Mouse (Mus musculus): ENCODE results near the gene Rspry1. TPM values are rescaled to one million over a fixed set of nuclear protein-coding genes. Genes with fewer than 3 reads are reported as not detected.

Rspry1 gene
- polyA plus RNA-seq, 1 experiment from 2014 or later, result 45.0 TPM

DNA sequence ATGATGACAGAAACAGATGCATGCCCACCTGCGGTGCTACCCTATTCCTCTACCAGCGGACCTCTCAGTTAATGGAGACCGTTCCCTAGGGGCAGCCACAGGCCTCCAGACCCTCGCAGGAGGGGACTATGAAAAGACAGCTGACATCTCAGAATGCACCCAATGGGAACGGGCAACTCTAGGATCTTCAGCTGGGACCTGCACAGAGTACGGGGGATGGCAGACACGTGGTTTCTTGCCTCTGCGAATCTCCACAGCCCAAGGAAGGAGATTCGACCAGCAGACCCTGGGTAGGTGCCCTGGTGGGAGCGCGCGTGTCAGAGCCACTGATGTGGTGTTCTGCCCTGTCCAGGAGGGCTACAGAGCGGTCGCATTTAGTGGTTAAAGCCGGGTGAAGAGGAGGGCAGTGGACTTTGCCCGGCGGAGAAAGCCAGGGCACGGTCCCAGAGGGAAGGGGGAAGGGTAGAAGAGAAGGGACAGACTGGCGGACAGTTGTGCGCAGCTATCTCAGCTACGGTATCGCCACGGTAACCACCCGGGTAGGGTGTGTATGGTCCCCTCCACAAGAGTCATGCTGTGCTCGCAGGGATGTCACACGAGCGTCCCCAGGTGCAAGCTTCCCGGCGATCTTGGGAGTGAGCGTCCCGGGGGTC, 93.7 kb downstream of the Rspry1 start:
- no peaks in the 10 kb centered on the region for H3K9me3 ChIP-seq (ENCODE audit: control insufficient read depth, low read length)
- H3K4me2 ChIP-seq (ENCODE audit: low read length), result peak overlapping the region; percentile 76
- peak overlapping the region; percentile 48 for H3K4me3 ChIP-seq (ENCODE audit: low read length)
- peaks cover 8% of the 10 kb centered on the region for H3K4me1 ChIP-seq (ENCODE audit: control insufficient read depth, insufficient read depth, low read depth, low read length)
- H3K27me3 ChIP-seq (replicated peaks; ENCODE audit: control insufficient read depth, insufficient read depth, low read length), result peaks cover 31% of the 10 kb centered on the region
- H3K36me3 ChIP-seq (ENCODE audit: control insufficient read depth, insufficient read depth, low read length), result no peaks in the 10 kb centered on the region
- ATAC-seq, result peak; percentile 48
- H3K27ac ChIP-seq (ENCODE audit: low read depth, low read length), result no peak overlapping the region
- 0% methylated on average over 31 of the region's 31 CpGs for WGBS
- peak overlapping the region; percentile 49 for H3K9ac ChIP-seq (ENCODE audit: low read depth, low read length)

DNA sequence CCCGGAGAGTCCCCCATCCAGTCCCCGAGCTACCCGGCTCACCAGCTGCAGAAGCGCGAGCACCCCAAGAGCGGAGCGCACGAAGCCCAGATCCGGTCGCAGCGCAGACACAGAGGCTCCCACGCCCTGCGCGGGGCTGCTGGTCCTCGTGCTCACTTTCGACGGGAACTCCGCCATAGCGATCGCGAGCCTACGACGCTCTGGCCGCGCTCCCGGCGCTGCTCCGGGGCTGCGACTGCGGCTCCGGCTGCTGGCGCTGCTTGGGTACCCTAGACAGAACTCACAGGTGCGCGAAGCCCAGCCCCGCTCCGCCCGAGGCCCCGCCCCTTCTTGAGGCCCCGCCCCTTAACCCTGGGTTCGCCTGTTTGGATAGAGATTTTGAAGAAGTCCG, 94.3 kb downstream of the Rspry1 start, which contains the start of gene Pllp:
Gene Pllp, minus strand, starts transcription at position 285 of the 391 bp plus-strand sequence.
- Histone ChIP-seq H3K4me2 (ENCODE audit: low read length) (peak within 1 kb of the TSS; percentile 76), H3K9ac (ENCODE audit: low read depth, low read length) (peak within 1 kb of the TSS; percentile 49), H3K4me3 (ENCODE audit: low read length) (peak within 1 kb of the TSS; percentile 48), H3K4me1 (ENCODE audit: control insufficient read depth, insufficient read depth, low read depth, low read length) (peaks cover 8% of the 10 kb centered on the region), H3K9me3 (ENCODE audit: control insufficient read depth, low read length) (no peaks in the 10 kb centered on the region), H3K27ac (ENCODE audit: low read depth, low read length) (no peak within 1 kb of the TSS), H3K27me3 (replicated peaks; ENCODE audit: control insufficient read depth, insufficient read depth, low read length) (peaks cover 31% of the 10 kb centered on the region), H3K36me3 (ENCODE audit: control insufficient read depth, insufficient read depth, low read length) (no peaks in the 10 kb centered on the region)
- 1% methylated on average over 41 of the region's 41 CpGs for WGBS
- peak; percentile 74 for ATAC-seq

DNA sequence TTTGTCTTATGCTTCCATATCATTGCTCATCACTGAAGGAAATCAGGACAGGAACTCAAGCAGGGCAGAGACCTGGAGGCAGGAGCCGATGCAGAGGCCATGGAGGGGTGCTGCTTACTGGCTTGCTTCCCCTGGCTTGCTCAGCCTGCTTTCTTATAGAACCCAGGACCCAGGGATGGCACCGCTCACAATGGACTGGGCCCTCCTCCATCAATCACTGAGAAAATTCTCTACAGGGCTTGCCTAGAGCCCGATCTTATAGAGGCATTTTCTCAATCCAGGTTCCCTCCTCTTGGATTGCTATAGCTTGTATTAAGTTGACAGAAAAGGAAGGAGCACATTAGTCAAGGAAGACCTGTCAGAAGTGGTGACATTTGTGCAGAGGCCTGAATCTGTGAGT, 94.8 kb downstream of the Rspry1 start:
- ATAC-seq, result no peak
- Histone ChIP-seq H3K27me3 (replicated peaks; ENCODE audit: control insufficient read depth, insufficient read depth, low read length) (peaks cover 31% of the 10 kb centered on the region), H3K9me3 (ENCODE audit: control insufficient read depth, low read length) (no peaks in the 10 kb centered on the region), H3K9ac (ENCODE audit: low read depth, low read length) (no peak overlapping the region), H3K4me2 (ENCODE audit: low read length) (peak overlapping the region; percentile 76), H3K36me3 (ENCODE audit: control insufficient read depth, insufficient read depth, low read length) (no peaks in the 10 kb centered on the region), H3K27ac (ENCODE audit: low read depth, low read length) (no peak overlapping the region), H3K4me1 (ENCODE audit: control insufficient read depth, insufficient read depth, low read depth, low read length) (peaks cover 8% of the 10 kb centered on the region), H3K4me3 (ENCODE audit: low read length) (no peak overlapping the region)
- WGBS, result 48% methylated on average over 3 of the region's 3 CpGs

DNA sequence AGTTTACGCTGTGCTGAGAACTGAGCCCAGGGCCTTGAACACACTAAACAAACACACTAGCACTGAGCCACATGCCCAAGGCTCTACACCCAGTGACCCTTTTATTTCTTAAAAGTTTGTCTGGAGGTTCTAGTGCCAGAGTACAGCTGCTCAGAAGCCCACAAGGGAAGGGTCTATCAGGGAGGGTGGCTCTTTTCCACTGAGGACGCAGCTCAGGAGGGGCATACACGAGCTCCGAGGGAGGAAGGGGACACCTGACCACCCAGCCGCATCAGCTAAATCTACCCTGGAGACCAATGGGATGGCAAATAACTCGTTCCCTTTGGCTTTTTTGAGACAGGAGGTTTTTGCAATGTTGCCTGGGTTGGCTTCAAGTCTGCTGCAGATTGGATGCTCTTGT, 96.2 kb downstream of the Rspry1 start:
- peaks cover 31% of the 10 kb centered on the region for H3K27me3 ChIP-seq (replicated peaks; ENCODE audit: control insufficient read depth, insufficient read depth, low read length)
- peaks cover 8% of the 10 kb centered on the region for H3K4me1 ChIP-seq (ENCODE audit: control insufficient read depth, insufficient read depth, low read depth, low read length)
- 82% methylated on average over 6 of the region's 6 CpGs for WGBS

DNA sequence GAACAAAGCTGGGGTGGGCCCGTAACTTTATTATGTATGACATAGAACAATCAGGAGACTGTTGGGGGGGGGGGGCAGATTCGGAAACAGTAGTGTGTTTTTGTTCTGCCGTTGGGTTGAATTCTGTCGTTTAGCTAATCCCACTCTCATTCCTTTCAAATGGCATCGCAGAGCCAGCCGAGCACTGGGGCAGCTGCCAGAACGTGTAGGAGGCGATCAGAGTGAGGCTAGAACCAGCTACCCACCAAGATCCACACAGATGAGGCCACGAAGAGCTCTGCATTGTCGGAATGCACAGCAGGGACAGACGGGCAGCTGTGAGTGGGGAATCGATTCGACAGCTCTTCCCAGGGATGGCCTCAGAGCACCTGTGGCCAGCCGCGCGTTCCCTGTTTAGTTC, 97.6 kb downstream of the Rspry1 start:
- Histone ChIP-seq H3K27me3 (replicated peaks; ENCODE audit: control insufficient read depth, insufficient read depth, low read length) (peaks cover 24% of the 10 kb centered on the region), H3K9ac (ENCODE audit: low read depth, low read length) (no peak overlapping the region), H3K9me3 (ENCODE audit: control insufficient read depth, low read length) (no peaks in the 10 kb centered on the region), H3K4me1 (ENCODE audit: control insufficient read depth, insufficient read depth, low read depth, low read length) (peaks cover 8% of the 10 kb centered on the region), H3K4me3 (ENCODE audit: low read length) (no peak overlapping the region), H3K36me3 (ENCODE audit: control insufficient read depth, insufficient read depth, low read length) (no peaks in the 10 kb centered on the region), H3K4me2 (ENCODE audit: low read length) (no peak overlapping the region), H3K27ac (ENCODE audit: low read depth, low read length) (no peak overlapping the region)
- WGBS, result 59% methylated on average over 16 of the region's 16 CpGs
- no peak for ATAC-seq

More for the DNA sequence above, 96.2 kb downstream of the Rspry1 start:
- H3K4me2 ChIP-seq (ENCODE audit: low read length), result no peak overlapping the region
- no peak overlapping the region for H3K9ac ChIP-seq (ENCODE audit: low read depth, low read length)
- no peak overlapping the region for H3K27ac ChIP-seq (ENCODE audit: low read depth, low read length)
- no peak for ATAC-seq
- H3K4me3 ChIP-seq (ENCODE audit: low read length), result no peak overlapping the region
- no peaks in the 10 kb centered on the region for H3K36me3 ChIP-seq (ENCODE audit: control insufficient read depth, insufficient read depth, low read length)
- no peaks in the 10 kb centered on the region for H3K9me3 ChIP-seq (ENCODE audit: control insufficient read depth, low read length)

DNA sequence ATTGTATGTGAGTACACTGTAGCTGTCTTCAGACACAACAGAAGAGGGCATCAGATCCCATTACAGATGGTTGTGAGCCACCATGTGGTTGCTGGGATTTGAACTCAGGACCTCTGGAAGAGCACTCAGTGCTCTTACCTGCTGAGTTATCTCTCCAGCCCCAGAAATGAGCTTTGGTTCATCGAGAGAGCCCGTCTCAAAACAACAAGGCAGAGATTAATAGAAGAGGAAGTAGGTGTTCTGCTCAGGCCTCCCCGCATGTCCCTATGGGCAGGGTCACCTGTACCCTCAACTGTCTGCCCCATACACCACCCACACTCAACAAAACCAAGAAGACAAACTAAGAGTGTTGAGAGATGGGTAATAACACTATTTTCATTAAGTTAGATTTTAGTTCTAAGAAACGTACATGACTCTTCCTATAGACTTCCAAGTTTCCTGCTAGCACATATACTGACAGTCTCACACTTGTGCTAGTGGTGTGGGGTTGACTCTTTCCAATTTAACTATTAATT, 98.7 kb downstream of the Rspry1 start:
- Histone ChIP-seq H3K27me3 (replicated peaks; ENCODE audit: control insufficient read depth, insufficient read depth, low read length) (peaks cover 17% of the 10 kb centered on the region), H3K9me3 (ENCODE audit: control insufficient read depth, low read length) (no peaks in the 10 kb centered on the region), H3K4me2 (ENCODE audit: low read length) (no peak overlapping the region), H3K27ac (ENCODE audit: low read depth, low read length) (no peak overlapping the region), H3K4me1 (ENCODE audit: control insufficient read depth, insufficient read depth, low read depth, low read length) (peaks cover 5% of the 10 kb centered on the region), H3K4me3 (ENCODE audit: low read length) (no peak overlapping the region), H3K9ac (ENCODE audit: low read depth, low read length) (no peak overlapping the region), H3K36me3 (ENCODE audit: control insufficient read depth, insufficient read depth, low read length) (no peaks in the 10 kb centered on the region)
- ATAC-seq, result no peak
- 92% methylated on average over 4 of the region's 4 CpGs for WGBS

DNA sequence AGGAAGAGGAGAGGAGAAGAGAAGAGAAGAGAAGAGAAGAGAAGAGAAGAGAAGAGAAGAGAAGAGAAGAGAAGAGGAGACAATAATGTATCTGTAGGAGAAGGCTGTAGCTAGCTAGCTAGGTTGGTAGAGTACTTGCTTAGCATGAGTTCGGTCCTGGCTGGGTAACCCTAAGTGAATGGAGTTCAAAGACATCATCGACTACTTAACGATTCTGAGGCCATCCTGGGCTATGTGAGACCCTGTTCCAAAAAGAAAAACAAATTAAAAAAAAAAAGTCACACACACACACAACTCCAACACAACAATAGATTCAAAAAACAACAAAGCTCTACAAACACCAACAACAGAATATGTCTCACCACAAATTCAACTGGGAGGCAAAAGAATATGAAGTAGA, 100.4 kb downstream of the Rspry1 start:
- no peaks in the 10 kb centered on the region; the same call in 1 of the 2 replicates for H3K4me1 ChIP-seq (ENCODE audit: control insufficient read depth, insufficient read depth, low read depth, low read length)
- H3K27me3 ChIP-seq (replicated peaks; ENCODE audit: control insufficient read depth, insufficient read depth, low read length), result peaks cover 5% of the 10 kb centered on the region
- H3K9ac ChIP-seq (ENCODE audit: low read depth, low read length), result no peak overlapping the region
- WGBS, result 73% methylated on average over 3 of the region's 3 CpGs
- H3K4me2 ChIP-seq (ENCODE audit: low read length), result no peak overlapping the region
- H3K4me3 ChIP-seq (ENCODE audit: low read length), result peak overlapping the region; percentile 50
- no peak overlapping the region for H3K27ac ChIP-seq (ENCODE audit: low read depth, low read length)
- no peaks in the 10 kb centered on the region for H3K9me3 ChIP-seq (ENCODE audit: control insufficient read depth, low read length)
- ATAC-seq, result no peak
- H3K36me3 ChIP-seq (ENCODE audit: control insufficient read depth, insufficient read depth, low read length), result no peaks in the 10 kb centered on the region

DNA sequence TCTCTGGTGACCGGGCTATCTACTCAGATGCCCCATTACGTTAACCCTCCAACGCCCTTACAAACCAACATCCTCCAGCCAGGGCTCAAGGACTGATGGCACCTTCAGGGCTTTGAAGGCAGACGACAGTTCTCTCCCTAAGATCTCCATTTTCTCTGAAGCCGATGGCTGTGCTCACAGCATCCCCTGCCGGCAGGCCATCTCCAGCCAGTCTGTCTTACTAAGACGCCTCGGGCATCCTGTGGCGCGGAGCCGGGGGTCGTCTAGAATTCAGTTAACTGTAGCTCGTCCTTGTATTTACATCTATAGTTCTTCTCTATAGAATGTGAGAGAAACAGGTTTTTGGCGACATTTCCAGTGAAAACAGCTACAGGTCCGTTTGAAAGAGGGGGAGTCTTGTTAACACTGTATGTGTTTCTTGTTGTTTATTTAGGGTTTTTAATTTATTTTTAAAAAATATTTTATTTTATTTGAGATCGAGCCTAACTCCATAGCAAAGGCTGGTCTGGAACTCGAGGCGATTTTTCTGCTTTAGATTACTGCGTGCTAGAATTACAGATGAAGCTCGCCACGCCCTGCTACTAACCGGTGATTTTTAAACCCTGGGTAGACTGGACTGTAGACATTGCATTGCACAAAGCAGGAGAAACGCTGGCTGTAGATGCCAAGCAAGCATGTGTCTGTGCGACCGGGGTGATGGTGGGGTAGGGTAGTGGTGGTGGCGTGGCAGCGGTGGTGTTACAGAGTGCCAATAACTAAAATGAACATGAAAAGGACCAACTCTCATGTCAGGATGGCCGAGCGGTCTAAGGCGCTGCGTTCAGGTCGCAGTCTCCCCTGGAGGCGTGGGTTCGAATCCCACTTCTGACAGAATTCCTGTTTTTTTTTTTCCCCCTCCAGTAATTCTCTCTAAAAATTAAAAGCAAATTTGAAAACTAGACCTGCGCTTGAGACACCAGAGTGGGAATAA, 101.4 kb downstream of the Rspry1 start:
- Histone ChIP-seq H3K36me3 (ENCODE audit: control insufficient read depth, insufficient read depth, low read length) (no peaks in the 10 kb centered on the region), H3K9ac (ENCODE audit: low read depth, low read length) (peak overlapping the region; percentile 58), H3K9me3 (ENCODE audit: control insufficient read depth, low read length) (no peaks in the 10 kb centered on the region), H3K4me1 (ENCODE audit: control insufficient read depth, insufficient read depth, low read depth, low read length) (no peaks in the 10 kb centered on the region; the same call in 1 of the 2 replicates), H3K4me2 (ENCODE audit: low read length) (peak overlapping the region; percentile 55), H3K27me3 (replicated peaks; ENCODE audit: control insufficient read depth, insufficient read depth, low read length) (peaks cover under 1% of the 10 kb centered on the region; the same call in 1 of the 2 replicates), H3K27ac (ENCODE audit: low read depth, low read length) (peak overlapping the region; percentile 69), H3K4me3 (ENCODE audit: low read length) (peak overlapping the region; percentile 50)
- ATAC-seq, result peak; percentile 90
- WGBS, result under 1% methylated on average over 35 of the region's 35 CpGs

Measured in hindbrain, embryonic 16.5 days (tissue).